Mouse (Mus musculus): Measurements from ENCODE around the gene Olfr1028. TPM values are rescaled to one million over a fixed set of nuclear protein-coding genes. Genes with fewer than 3 reads are reported as not detected.

Olfr1028 gene
- polyA plus RNA-seq, 1 experiment from 2014 or later = not detected

Other genes with a start within 250 kb of the Olfr1028 start
- gene Olfr1009, start 235.0 kb upstream of the Olfr1028 start, polyA plus RNA-seq (2014; fragmentation: Nextera tagmentation; extraction: Ambion mirVana) = not detected in 2 replicates
- gene Olfr1012, start 187.7 kb upstream of the Olfr1028 start, polyA plus RNA-seq (2014; fragmentation: Nextera tagmentation; extraction: Ambion mirVana) = not detected in 2 replicates
- gene Olfr1013, start 183.3 kb upstream of the Olfr1028 start, polyA plus RNA-seq (2014; fragmentation: Nextera tagmentation; extraction: Ambion mirVana) = not detected in 2 replicates
- gene Olfr1014, start 177.7 kb upstream of the Olfr1028 start, polyA plus RNA-seq (2014; fragmentation: Nextera tagmentation; extraction: Ambion mirVana) = not detected in 2 replicates
- gene Olfr1015, start 168.4 kb upstream of the Olfr1028 start, polyA plus RNA-seq (2014; fragmentation: Nextera tagmentation; extraction: Ambion mirVana) = not detected in 2 replicates
- not detected in 2 replicates for gene Olfr1016, start 147.9 kb upstream of the Olfr1028 start, polyA plus RNA-seq (2014; fragmentation: Nextera tagmentation; extraction: Ambion mirVana)
- not detected in 2 replicates for gene Olfr1018, start 132.0 kb upstream of the Olfr1028 start, polyA plus RNA-seq (2014; fragmentation: Nextera tagmentation; extraction: Ambion mirVana)
- gene Olfr1019, start 105.0 kb upstream of the Olfr1028 start, polyA plus RNA-seq (2014; fragmentation: Nextera tagmentation; extraction: Ambion mirVana) = not detected in 2 replicates
- gene Olfr1020, start 103.4 kb upstream of the Olfr1028 start, polyA plus RNA-seq (2014; fragmentation: Nextera tagmentation; extraction: Ambion mirVana) = not detected in 2 replicates
- not detected in 2 replicates for gene Olfr1022, start 81.8 kb upstream of the Olfr1028 start, polyA plus RNA-seq (2014; fragmentation: Nextera tagmentation; extraction: Ambion mirVana)
- gene Olfr1023, start 64.8 kb upstream of the Olfr1028 start, polyA plus RNA-seq (2014; fragmentation: Nextera tagmentation; extraction: Ambion mirVana) = not detected in 2 replicates
- not detected in 2 replicates for gene Olfr1024, start 45.4 kb upstream of the Olfr1028 start, polyA plus RNA-seq (2014; fragmentation: Nextera tagmentation; extraction: Ambion mirVana)
- gene Olfr1025-ps1, start 35.2 kb upstream of the Olfr1028 start, polyA plus RNA-seq (2014; fragmentation: Nextera tagmentation; extraction: Ambion mirVana) = not detected in 2 replicates
- gene Olfr1026, start 28.9 kb upstream of the Olfr1028 start, polyA plus RNA-seq (2014; fragmentation: Nextera tagmentation; extraction: Ambion mirVana) = not detected in 2 replicates
- gene Olfr1029, start 23.5 kb downstream of the Olfr1028 start, polyA plus RNA-seq (2014; fragmentation: Nextera tagmentation; extraction: Ambion mirVana) = not detected in 2 replicates
- not detected in 2 replicates for gene Olfr1030, start 28.8 kb downstream of the Olfr1028 start, polyA plus RNA-seq (2014; fragmentation: Nextera tagmentation; extraction: Ambion mirVana)
- not detected in 2 replicates for gene Olfr1031, start 39.9 kb downstream of the Olfr1028 start, polyA plus RNA-seq (2014; fragmentation: Nextera tagmentation; extraction: Ambion mirVana)
- not detected in 2 replicates for gene Olfr1032, start 55.1 kb downstream of the Olfr1028 start, polyA plus RNA-seq (2014; fragmentation: Nextera tagmentation; extraction: Ambion mirVana)
- gene Olfr1033, start 70.2 kb downstream of the Olfr1028 start, polyA plus RNA-seq (2014; fragmentation: Nextera tagmentation; extraction: Ambion mirVana) = not detected in 2 replicates
- not detected in 2 replicates for gene Olfr1034, start 95.4 kb downstream of the Olfr1028 start, polyA plus RNA-seq (2014; fragmentation: Nextera tagmentation; extraction: Ambion mirVana)
- gene Olfr1036, start 123.6 kb downstream of the Olfr1028 start, polyA plus RNA-seq (2014; fragmentation: Nextera tagmentation; extraction: Ambion mirVana) = not detected in 2 replicates
- gene Olfr1037, start 136.9 kb downstream of the Olfr1028 start, polyA plus RNA-seq (2014; fragmentation: Nextera tagmentation; extraction: Ambion mirVana) = not detected in 2 replicates
- gene Olfr1039, start 185.5 kb downstream of the Olfr1028 start, polyA plus RNA-seq (2014; fragmentation: Nextera tagmentation; extraction: Ambion mirVana) = not detected in 2 replicates
- not detected in 2 replicates for gene Olfr1040, start 196.3 kb downstream of the Olfr1028 start, polyA plus RNA-seq (2014; fragmentation: Nextera tagmentation; extraction: Ambion mirVana)
- not detected in 2 replicates for gene Olfr1042, start 211.4 kb downstream of the Olfr1028 start, polyA plus RNA-seq (2014; fragmentation: Nextera tagmentation; extraction: Ambion mirVana)
- gene Olfr1043, start 217.1 kb downstream of the Olfr1028 start, polyA plus RNA-seq (2014; fragmentation: Nextera tagmentation; extraction: Ambion mirVana) = not detected in 2 replicates
- not detected in 2 replicates for gene Olfr1044, start 227.4 kb downstream of the Olfr1028 start, polyA plus RNA-seq (2014; fragmentation: Nextera tagmentation; extraction: Ambion mirVana)
- not detected in 2 replicates for gene Olfr52, start 235.2 kb downstream of the Olfr1028 start, polyA plus RNA-seq (2014; fragmentation: Nextera tagmentation; extraction: Ambion mirVana)

All from forebrain, embryonic 14.5 days (tissue).